Mouse (Mus musculus) liver, adult 2 months (tissue): ENCODE measurements around the gene Synpo2l.

Experiments
- CTCF ChIP-seq: fragments of 200-500 bp; IDR thresholded peaks from 2 replicates; pipeline ENCODE4 v1.5.1; 2011; ENCODE audit warnings: low read depth, low read length, control low read depth
- POLR2A ChIP-seq: fragments of 200-500 bp; IDR thresholded peaks from 2 replicates; pipeline ENCODE4 v1.6.1; 2011; ENCODE audit warnings: low read length, control low read depth; ENCODE audit not compliant: insufficient read depth; ENCODE audit errors: extremely low read depth

- TF ChIP-seq POLR2A, result no peak
- TF ChIP-seq CTCF, result no peak
Measured at GRCm38 (mm10) chr14:20691772-20692171, 23.6 kb upstream of the Synpo2l start.
